Comparison of ENCODE assay signal across 1 mouse cellular context in genomic region chr11:50277025-50277424, GRCm38 (mm10).
TF ChIP-seq lines count a peak whose summit lies in the region.

No protein-coding gene starts in this region.

TF ChIP-seq in MEL, 35 proteins besides CTCF, POLR2A, EP300 and RAD21:
- no peak for TF ChIP-seq MAZ (IDR thresholded peaks at IDR 0.05; ENCODE audit: low read depth, low read length)
- no peak for TF ChIP-seq RCOR1 (IDR thresholded peaks at IDR 0.05; ENCODE audit: low read depth, low read length)
- TF ChIP-seq NRF1 (IDR thresholded peaks at IDR 0.05; ENCODE audit: insufficient read depth, low read depth, low read length, poor library complexity, severe bottlenecking) = no peak
- no peak for TF ChIP-seq SIN3A (IDR thresholded peaks at IDR 0.05; ENCODE audit: low read length)
- TF ChIP-seq ZC3H11A (IDR thresholded peaks at IDR 0.05; ENCODE audit: low read depth, low read length) = no peak
- no peak for TF ChIP-seq ETS1 (IDR thresholded peaks at IDR 0.05; ENCODE audit: low read depth, low read length)
- no peak for TF ChIP-seq TAL1 (IDR thresholded peaks at IDR 0.05; ENCODE audit: low read length)
- no peak for TF ChIP-seq BHLHE40 (IDR thresholded peaks at IDR 0.05; ENCODE audit: borderline replicate concordance, low read depth, low read length)
- TF ChIP-seq MEF2A (IDR thresholded peaks at IDR 0.05; ENCODE audit: extremely low read depth, insufficient replicate concordance, low read depth, low read length, poor library complexity, severe bottlenecking) = no peak
- no peak for TF ChIP-seq USF1 (IDR thresholded peaks at IDR 0.05; ENCODE audit: low read depth, low read length)
- no peak for TF ChIP-seq KAT2A (conservative IDR thresholded peaks at IDR 0.05; ENCODE audit: low read depth, low read length)
- no peak for TF ChIP-seq ELF1 (IDR thresholded peaks at IDR 0.05; ENCODE audit: low read depth, low read length)
